Mouse (Mus musculus): ENCODE results near the gene Mkrn1. TPM values are rescaled to one million over a fixed set of nuclear protein-coding genes. Genes with fewer than 3 reads are reported as not detected.
"Not testable (repeated sequence)": the region's sequence is repeated elsewhere in the genome, so short reads cannot be mapped to it uniquely, and the experiment has no call there.

Mkrn1 gene
- polyA plus RNA-seq, 1 experiment from 2014 or later, result 59.8 TPM

- ATAC-seq (replicated peaks; ENCODE audit: low FRiP score), result no peak
- H3K4me2 ChIP-seq, result no peak overlapping the region
- H3K27ac ChIP-seq, result no peak overlapping the region
- WGBS, result 84% methylated on average over 4 of the region's 4 CpGs
- H3K9ac ChIP-seq, result no peak overlapping the region
- peaks cover 8% of the 10 kb centered on the region for H3K27me3 ChIP-seq
- no peaks in the 10 kb centered on the region for H3K9me3 ChIP-seq (replicated peaks)
- H3K4me3 ChIP-seq (replicated peaks), result no peak overlapping the region
- no peaks in the 10 kb centered on the region for H3K4me1 ChIP-seq
- H3K36me3 ChIP-seq, result no peaks in the 10 kb centered on the region
Observed at GRCm38 (mm10) chr6:39427276-39428003, 7.2 kb upstream of the Mkrn1 start.

GRCm38 (mm10) chr6:39426725-39427124 is 6.5 kb upstream of the Mkrn1 start:
- H3K4me1 ChIP-seq, result no peaks in the 10 kb centered on the region
- no peaks in the 10 kb centered on the region for H3K9me3 ChIP-seq (replicated peaks)
- H3K4me2 ChIP-seq, result no peak overlapping the region
- H3K4me3 ChIP-seq (replicated peaks), result no peak overlapping the region
- no peaks in the 10 kb centered on the region for H3K36me3 ChIP-seq
- H3K27ac ChIP-seq, result no peak overlapping the region
- no peak for ATAC-seq (replicated peaks; ENCODE audit: low FRiP score)
- H3K27me3 ChIP-seq, result peaks cover 10% of the 10 kb centered on the region
- no peak overlapping the region for H3K9ac ChIP-seq
- 79% methylated on average over 4 of the region's 4 CpGs for WGBS

GRCm38 (mm10) chr6:39425181-39425580 is 4.9 kb upstream of the Mkrn1 start:
- 79% methylated on average over 2 of the region's 2 CpGs for WGBS
- no peaks in the 10 kb centered on the region for H3K36me3 ChIP-seq
- no peak overlapping the region for H3K4me2 ChIP-seq
- H3K9me3 ChIP-seq (replicated peaks), result no peaks in the 10 kb centered on the region
- no peak overlapping the region for H3K4me3 ChIP-seq (replicated peaks)
- H3K27ac ChIP-seq, result no peak overlapping the region
- no peak overlapping the region for H3K9ac ChIP-seq
- ATAC-seq (replicated peaks; ENCODE audit: low FRiP score), result no peak
- peaks cover 3% of the 10 kb centered on the region; the same call in 1 of the 2 replicates for H3K4me1 ChIP-seq
- peaks cover 18% of the 10 kb centered on the region for H3K27me3 ChIP-seq

- peaks cover 9% of the 10 kb centered on the region for H3K4me1 ChIP-seq
- 91% methylated on average over 7 of the region's 7 CpGs for WGBS
- H3K27me3 ChIP-seq, result peaks cover 18% of the 10 kb centered on the region
- no peak overlapping the region for H3K27ac ChIP-seq
- no peaks in the 10 kb centered on the region for H3K9me3 ChIP-seq (replicated peaks)
- ATAC-seq (replicated peaks; ENCODE audit: low FRiP score), result no peak
- no peaks in the 10 kb centered on the region for H3K36me3 ChIP-seq
- no peak overlapping the region for H3K9ac ChIP-seq
- H3K4me3 ChIP-seq (replicated peaks), result no peak overlapping the region
- no peak overlapping the region for H3K4me2 ChIP-seq
Observed at GRCm38 (mm10) chr6:39423686-39424085, 3.4 kb upstream of the Mkrn1 start.

GRCm38 (mm10) chr6:39423130-39423551 is 2.9 kb upstream of the Mkrn1 start:
- Histone ChIP-seq H3K4me1 (peaks cover 9% of the 10 kb centered on the region), H3K27ac (no peak overlapping the region), H3K4me2 (no peak overlapping the region), H3K27me3 (peaks cover 22% of the 10 kb centered on the region), H3K36me3 (no peaks in the 10 kb centered on the region), H3K9me3 (replicated peaks) (no peaks in the 10 kb centered on the region), H3K4me3 (replicated peaks) (no peak overlapping the region), H3K9ac (no peak overlapping the region)
- 60% methylated on average over 6 of the region's 6 CpGs for WGBS
- ATAC-seq (replicated peaks; ENCODE audit: low FRiP score), result no peak

GRCm38 (mm10) chr6:39420867-39421266 is 605 bp upstream of the Mkrn1 start:
- Histone ChIP-seq H3K9ac (no peak overlapping the region), H3K27me3 (peaks cover 27% of the 10 kb centered on the region), H3K27ac (no peak overlapping the region), H3K9me3 (replicated peaks) (no peaks in the 10 kb centered on the region), H3K36me3 (no peaks in the 10 kb centered on the region), H3K4me1 (peaks cover 9% of the 10 kb centered on the region), H3K4me3 (replicated peaks) (peak overlapping the region; percentile 73), H3K4me2 (peak overlapping the region; percentile 74; the same call in 1 of the 2 replicates)
- WGBS, result 32% methylated on average over 4 of the region's 4 CpGs
- ATAC-seq (replicated peaks; ENCODE audit: low FRiP score), result no peak

- under 1% methylated on average over 43 of the region's 43 CpGs for WGBS
- Histone ChIP-seq H3K27me3 (peaks cover 27% of the 10 kb centered on the region), H3K9ac (peak overlapping the region; percentile 71), H3K9me3 (replicated peaks) (no peaks in the 10 kb centered on the region), H3K27ac (peak overlapping the region; percentile 88), H3K4me2 (peak overlapping the region; percentile 74), H3K4me3 (replicated peaks) (peak overlapping the region; percentile 73), H3K36me3 (no peaks in the 10 kb centered on the region), H3K4me1 (peaks cover 9% of the 10 kb centered on the region)
- no peak; the same call in 1 of the 2 replicates for ATAC-seq (replicated peaks; ENCODE audit: low FRiP score)
Observed at GRCm38 (mm10) chr6:39419386-39419850, 844 bp downstream of the Mkrn1 start.

GRCm38 (mm10) chr6:39416654-39417053 is 3.6 kb downstream of the Mkrn1 start:
- not testable (repeated sequence) for H3K9ac ChIP-seq; ATAC-seq (replicated peaks; ENCODE audit: low FRiP score); H3K4me2 ChIP-seq; H3K4me3 ChIP-seq (replicated peaks); H3K4me1 ChIP-seq; H3K27ac ChIP-seq; H3K9me3 ChIP-seq (replicated peaks); H3K36me3 ChIP-seq
- H3K27me3 ChIP-seq, result peaks cover 17% of the 10 kb centered on the region

GRCm38 (mm10) chr6:39415762-39416161 is 4.5 kb downstream of the Mkrn1 start:
- no peak overlapping the region for H3K4me3 ChIP-seq (replicated peaks)
- no peak overlapping the region for H3K9ac ChIP-seq
- H3K27me3 ChIP-seq, result peaks cover 12% of the 10 kb centered on the region; the same call in 1 of the 2 replicates
- H3K27ac ChIP-seq, result no peak overlapping the region
- peaks cover 9% of the 10 kb centered on the region for H3K4me1 ChIP-seq
- no peak for ATAC-seq (replicated peaks; ENCODE audit: low FRiP score)
- 62% methylated on average over 3 of the region's 5 CpGs for WGBS
- no peaks in the 10 kb centered on the region for H3K36me3 ChIP-seq
- H3K9me3 ChIP-seq (replicated peaks), result no peaks in the 10 kb centered on the region
- H3K4me2 ChIP-seq, result no peak overlapping the region

GRCm38 (mm10) chr6:39414106-39414505 is 6.2 kb downstream of the Mkrn1 start:
- Histone ChIP-seq H3K27ac (no peak overlapping the region), H3K4me2 (no peak overlapping the region), H3K9ac (no peak overlapping the region), H3K4me1 (peaks cover 5% of the 10 kb centered on the region), H3K9me3 (replicated peaks) (no peaks in the 10 kb centered on the region), H3K36me3 (peaks cover 2% of the 10 kb centered on the region; the same call in 1 of the 2 replicates), H3K27me3 (peaks cover 9% of the 10 kb centered on the region; the same call in 1 of the 2 replicates), H3K4me3 (replicated peaks) (no peak overlapping the region)
- no peak for ATAC-seq (replicated peaks; ENCODE audit: low FRiP score)
- 89% methylated on average over 1 of the region's 1 CpGs for WGBS

- Histone ChIP-seq H3K36me3 (peaks cover 33% of the 10 kb centered on the region), H3K9ac (no peak overlapping the region), H3K4me1 (no peaks in the 10 kb centered on the region), H3K4me3 (replicated peaks) (no peak overlapping the region), H3K27me3 (no peaks in the 10 kb centered on the region), H3K9me3 (replicated peaks) (no peaks in the 10 kb centered on the region), H3K4me2 (no peak overlapping the region), H3K27ac (no peak overlapping the region)
- no peak for ATAC-seq (replicated peaks; ENCODE audit: low FRiP score)
- 94% methylated on average over 5 of the region's 5 CpGs for WGBS
Observed at GRCm38 (mm10) chr6:39406480-39406879, 13.8 kb downstream of the Mkrn1 start.

GRCm38 (mm10) chr6:39403136-39403535 is 17.1 kb downstream of the Mkrn1 start:
- no peaks in the 10 kb centered on the region for H3K4me1 ChIP-seq
- H3K27ac ChIP-seq, result no peak overlapping the region
- WGBS, result 64% methylated on average over 2 of the region's 2 CpGs
- H3K27me3 ChIP-seq, result no peaks in the 10 kb centered on the region
- no peaks in the 10 kb centered on the region for H3K9me3 ChIP-seq (replicated peaks)
- H3K4me2 ChIP-seq, result no peak overlapping the region
- H3K36me3 ChIP-seq, result peaks cover 51% of the 10 kb centered on the region
- ATAC-seq (replicated peaks; ENCODE audit: low FRiP score), result no peak
- H3K9ac ChIP-seq, result no peak overlapping the region
- H3K4me3 ChIP-seq (replicated peaks), result no peak overlapping the region
